Mouse (Mus musculus) lung, postnatal 14 days (tissue): Measurements from ENCODE around the gene Mfap5.
"Not testable (repeated sequence)": the region's sequence is repeated elsewhere in the genome, so short reads cannot be mapped to it uniquely, and the experiment has no call there.

ENCODE experiments used
- DNase-seq: peaks from one replicate; pipeline ENCODE4 v3.0.0; 2021

Mfap5 gene

GRCm38 (mm10) chr6:122505545-122505944 lies at the start of gene Mfap5:
Gene Mfap5 (plus strand): TSS chr6:122505845.
- no peak for DNase-seq

GRCm38 (mm10) chr6:122458946-122459693 lies 46.5 kb upstream of the Mfap5 start:
- no peak for DNase-seq

- no peak for DNase-seq
Measured at GRCm38 (mm10) chr6:122466092-122466713, 39.4 kb upstream of the Mfap5 start.

DNA sequence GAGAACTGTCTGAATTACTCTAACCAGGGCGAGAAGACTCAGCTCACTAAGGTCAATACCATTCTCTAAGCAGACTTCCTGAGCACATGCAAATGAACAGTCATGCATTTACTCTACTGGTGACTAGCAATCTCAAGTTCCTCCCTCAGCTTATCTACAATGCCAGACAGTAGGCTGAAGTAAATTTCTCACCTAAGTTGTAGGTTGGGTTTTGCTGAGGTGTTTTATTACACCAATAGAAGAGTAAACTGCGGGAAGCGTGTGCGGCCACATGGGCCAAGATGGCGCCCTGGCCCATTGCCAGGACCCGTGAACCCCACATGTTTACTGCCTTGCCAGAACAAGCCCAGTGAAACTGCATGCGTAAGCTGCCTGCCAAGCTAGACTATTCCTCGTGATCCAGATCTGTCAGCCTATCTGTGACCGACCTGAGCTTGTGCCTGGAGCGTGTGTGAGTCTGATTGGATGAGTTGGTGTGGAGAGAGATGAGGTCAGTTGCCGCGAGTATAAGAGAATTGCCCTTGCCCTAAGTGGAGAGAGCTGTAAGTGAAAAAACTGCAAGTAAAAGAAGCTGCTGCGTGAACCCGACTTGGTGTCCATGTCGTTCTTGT lies 36.5 kb upstream of the Mfap5 start:
- DNase-seq, result no peak

GRCm38 (mm10) chr6:122470240-122470639 lies 35.4 kb upstream of the Mfap5 start:
- DNase-seq, result no peak

- DNase-seq, result not testable (repeated sequence)
Measured at GRCm38 (mm10) chr6:122471461-122471860, 34.2 kb upstream of the Mfap5 start.

DNA sequence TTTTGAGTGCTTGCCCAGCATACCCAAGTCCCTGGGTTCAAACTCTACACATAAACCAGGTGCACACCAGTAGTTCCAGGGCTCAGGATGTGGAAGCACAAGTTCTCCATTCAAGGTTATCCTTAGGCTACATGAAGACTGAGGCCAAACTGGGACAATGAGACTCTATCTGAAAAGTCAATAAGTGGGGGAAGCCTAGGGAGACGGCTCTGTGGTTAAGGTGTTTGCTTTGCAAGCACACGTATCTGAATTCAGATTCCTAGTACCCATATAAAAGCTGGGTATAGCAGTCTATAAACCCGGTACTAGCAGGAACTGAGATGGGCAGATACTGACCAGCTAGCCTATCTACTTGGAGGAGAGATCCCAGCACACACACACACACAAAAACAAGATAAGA lies 27.6 kb upstream of the Mfap5 start:
- DNase-seq, result no peak

- DNase-seq, result no peak
Measured at GRCm38 (mm10) chr6:122485401-122486296, 20.0 kb upstream of the Mfap5 start.

DNA sequence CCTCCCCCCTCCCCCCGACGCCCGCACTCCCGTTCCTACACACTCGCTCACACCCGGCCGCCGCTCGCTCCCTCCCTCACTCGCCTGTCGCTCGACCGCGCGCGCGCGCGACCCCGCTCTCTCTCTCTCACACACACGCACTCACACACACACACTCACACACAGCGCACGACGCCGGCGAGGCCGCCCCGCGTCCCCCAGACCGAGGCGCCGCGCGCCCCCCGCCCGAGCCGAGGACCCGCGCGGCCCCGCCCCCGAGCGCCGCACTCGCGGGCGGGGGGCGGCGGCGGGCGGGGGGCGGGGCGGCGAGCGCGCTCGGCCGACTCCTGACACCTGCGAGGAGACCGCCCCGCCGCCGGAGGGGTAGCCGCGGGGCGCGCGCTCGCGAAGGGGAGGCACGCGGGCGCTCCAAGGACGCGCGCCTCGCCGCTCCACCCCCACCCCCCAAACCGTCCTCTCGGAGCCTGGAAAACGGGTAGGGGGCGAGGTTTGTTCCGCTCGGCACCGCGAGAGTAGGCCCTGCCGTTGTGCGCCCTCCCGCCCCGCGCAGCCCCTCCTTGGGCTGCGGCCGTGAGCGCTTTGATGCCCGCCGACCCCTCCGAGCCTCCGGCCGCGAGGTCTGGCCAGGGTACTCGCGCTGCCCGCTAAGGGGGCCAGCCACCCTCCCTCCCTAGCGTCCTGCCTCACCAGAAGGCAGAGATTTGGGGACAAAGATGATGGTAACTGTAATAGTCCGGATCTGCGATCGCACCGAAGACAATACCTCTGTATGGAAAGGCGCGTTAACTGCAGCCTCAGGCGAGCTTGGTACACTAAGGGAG lies 19.1 kb upstream of the Mfap5 start:
- DNase-seq, result peak; percentile 12

GRCm38 (mm10) chr6:122490929-122491512 lies 14.6 kb upstream of the Mfap5 start:
- no peak for DNase-seq

GRCm38 (mm10) chr6:122491557-122491956 lies 14.1 kb upstream of the Mfap5 start:
- DNase-seq, result peak; percentile 77

DNA sequence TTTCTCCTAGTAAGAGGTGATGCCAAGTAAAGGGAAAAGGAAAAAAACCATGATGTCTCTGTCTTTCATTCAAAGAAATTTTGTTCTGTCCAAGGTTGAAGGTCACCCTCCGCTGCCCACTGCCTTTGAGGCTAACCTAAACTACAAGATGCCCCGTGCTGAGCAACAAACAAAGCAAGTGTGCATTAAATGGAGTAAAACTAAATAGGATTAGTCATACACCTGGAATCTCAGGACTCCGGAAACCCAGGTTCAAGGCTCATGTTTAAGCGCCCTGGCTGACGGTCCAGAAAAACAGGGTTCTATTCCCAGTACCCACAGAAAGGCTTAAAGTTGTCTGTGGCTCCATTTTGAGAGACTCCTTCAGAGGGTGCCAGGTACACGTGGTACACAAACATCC lies 13.2 kb upstream of the Mfap5 start:
- no peak for DNase-seq

DNA sequence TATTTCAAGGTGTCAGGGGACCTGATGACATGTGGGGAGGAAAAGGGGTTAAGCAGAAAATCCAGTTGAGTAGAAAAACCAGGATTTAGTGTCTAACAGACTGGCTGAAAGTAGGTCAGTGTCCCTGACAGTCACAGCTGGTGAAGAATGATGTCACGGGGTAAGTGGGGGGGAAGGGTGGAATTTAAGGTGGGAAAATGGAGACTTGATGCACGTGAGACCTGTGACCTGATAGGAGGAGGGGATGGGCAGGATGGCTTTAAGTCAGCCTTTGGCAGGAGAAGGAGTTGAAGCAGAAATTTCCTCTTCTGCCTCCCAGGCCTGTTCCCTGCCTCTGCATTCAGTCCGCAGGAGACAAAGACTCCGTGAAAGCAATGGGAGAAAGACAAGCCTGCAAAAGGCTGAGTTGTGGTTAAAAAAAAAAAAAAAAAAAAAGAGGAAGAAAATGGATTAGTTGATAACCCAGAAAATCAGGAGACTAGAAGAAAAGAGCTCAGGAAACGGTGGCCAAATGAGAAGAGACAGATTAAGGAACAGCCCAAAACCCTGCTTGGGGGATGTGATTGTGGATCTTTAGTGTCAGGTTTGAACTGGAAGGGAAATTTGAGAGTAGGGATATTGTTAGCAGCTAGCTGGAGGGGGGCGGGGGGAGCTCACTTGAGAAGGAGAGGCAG lies 11.7 kb upstream of the Mfap5 start:
- no peak for DNase-seq

DNA sequence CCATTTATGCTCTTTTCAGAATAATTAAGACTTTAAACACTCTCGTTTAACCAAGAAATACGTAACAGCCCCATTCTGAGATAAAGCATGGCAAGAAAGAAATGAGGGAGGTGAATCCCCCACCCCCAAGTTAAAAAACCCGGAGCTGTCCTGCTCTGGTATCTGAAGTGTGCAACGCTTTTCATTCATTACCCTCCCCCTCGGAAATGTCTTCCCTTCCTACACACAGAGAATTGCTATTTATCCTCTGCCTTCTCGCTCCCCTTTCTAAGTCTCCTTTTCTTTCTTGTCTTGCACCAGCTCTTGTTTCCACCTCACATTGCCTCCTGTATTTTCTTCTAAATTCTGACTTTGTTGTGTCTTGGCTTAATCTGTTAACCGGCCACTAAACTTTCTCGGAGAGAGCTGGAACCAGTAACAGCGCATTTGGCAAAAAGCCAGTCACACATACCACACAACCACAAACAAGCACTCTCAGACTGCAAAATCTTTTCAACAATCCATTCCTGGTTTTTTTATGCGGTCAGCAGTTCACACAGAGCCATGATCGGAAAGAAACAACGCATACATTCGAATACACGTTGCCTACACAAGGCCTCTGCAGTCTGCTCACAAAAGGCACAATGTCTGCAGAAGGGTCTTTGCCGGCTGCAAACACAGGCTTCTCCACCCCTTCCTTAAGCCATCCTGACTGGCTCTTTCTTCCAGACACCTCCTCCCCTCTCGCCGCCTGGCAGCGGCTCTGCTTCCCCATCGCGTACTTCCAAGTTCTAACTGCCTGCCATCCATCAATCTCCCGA lies 10.4 kb upstream of the Mfap5 start:
- DNase-seq, result peak; percentile 64

GRCm38 (mm10) chr6:122496501-122496900 lies 9.1 kb upstream of the Mfap5 start:
- peak; percentile 29 for DNase-seq

- DNase-seq, result no peak
Measured at GRCm38 (mm10) chr6:122498661-122499060, 7.0 kb upstream of the Mfap5 start, which contains the start of gene Rimklb. Gene Rimklb (minus strand): TSS chr6:122498761.

DNA sequence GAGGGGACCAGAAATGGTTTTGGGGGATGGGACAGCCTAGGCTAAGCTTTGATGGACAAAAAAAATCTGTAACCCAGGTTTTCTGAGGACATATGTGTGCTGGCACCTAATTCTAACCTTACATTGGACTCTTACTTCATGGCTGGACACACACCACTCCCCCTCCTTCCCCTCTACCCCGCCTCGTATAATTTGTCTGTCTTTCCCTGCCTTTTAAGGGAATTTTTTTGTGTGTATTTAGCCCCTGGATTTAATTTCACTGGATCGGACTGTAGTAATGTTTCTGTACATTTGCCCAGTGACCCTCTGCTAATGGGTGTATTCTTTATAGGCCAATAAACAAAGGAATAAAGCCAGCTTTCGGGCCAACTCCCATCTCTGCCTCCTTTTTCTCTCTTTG lies 604 bp upstream of the Mfap5 start:
- DNase-seq, result no peak

DNA sequence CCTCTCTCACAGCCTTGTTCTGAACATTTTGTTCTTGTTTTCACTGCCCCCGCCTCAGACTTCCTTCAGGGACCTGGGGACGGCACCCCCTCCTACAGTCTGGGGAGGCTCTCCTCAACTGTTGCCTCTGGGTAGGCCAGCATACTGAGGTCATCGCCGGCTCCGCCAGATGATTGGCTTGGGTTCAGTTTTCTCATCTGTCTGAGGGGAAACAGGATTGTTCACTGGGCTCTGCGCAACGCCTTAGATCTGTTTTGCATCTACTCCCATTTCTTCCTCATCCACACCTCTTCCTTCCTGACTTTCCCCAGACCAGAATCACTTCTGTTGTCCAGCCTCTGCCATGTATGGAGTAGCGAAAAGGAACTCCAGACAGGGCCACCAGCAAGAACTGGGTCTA lies 2.8 kb downstream of the Mfap5 start:
- no peak for DNase-seq

GRCm38 (mm10) chr6:122512914-122513878 lies 7.6 kb downstream of the Mfap5 start:
- DNase-seq, result no peak
